In genomic region chr17:35866281-35866831, GRCm38 (mm10) we compare ENCODE assay signal across 8 mouse cellular contexts. TPM values are rescaled to one million over a fixed set of nuclear protein-coding genes. Genes with fewer than 3 reads are reported as not detected.
DNase-seq lines count a peak whose midpoint lies in the region; ATAC-seq and TF ChIP-seq lines count a peak whose summit lies in the region.

No protein-coding gene starts in this region.

- no peak for TF ChIP-seq CTCF in olfactory bulb, adult 2 months (IDR thresholded peaks at IDR 0.05; ENCODE audit: insufficient read depth, low read depth, low read length)

- H3K27me3 ChIP-seq in erythroblast, embryonic 14.5 days (ENCODE audit: control insufficient read depth) = peaks cover 82% of the 10 kb centered on the region
- no peaks in the 10 kb centered on the region for H3K27me3 ChIP-seq in forebrain, embryonic 15.5 days
- H3K27me3 ChIP-seq in hindbrain, embryonic 14.5 days (ENCODE audit: control insufficient read depth, insufficient read depth, low read length) = no peaks in the 10 kb centered on the region
- peaks cover 62% of the 10 kb centered on the region for H3K27me3 ChIP-seq in liver, embryonic 16.5 days (ENCODE audit: control insufficient read depth, insufficient read depth, low read depth, low read length)

- no peak for ATAC-seq in erythroblast, adult 5-6 weeks (replicated peaks; ENCODE audit: low FRiP score, poor library complexity, severe bottlenecking)
- ATAC-seq in forebrain, embryonic 15.5 days (replicated peaks) = peak; percentile 39
- peak; percentile 28; the same call in 1 of the 2 replicates for ATAC-seq in hindbrain, embryonic 14.5 days (ENCODE audit: low FRiP score)
- ATAC-seq in liver, embryonic 16.5 days (ENCODE audit: low read depth) = peak; percentile 10; the same call in 1 of the 2 replicates

- peaks cover 60% of the 10 kb centered on the region for H3K4me1 ChIP-seq in erythroblast, embryonic 14.5 days (ENCODE audit: control insufficient read depth)
- peaks cover 65% of the 10 kb centered on the region for H3K4me1 ChIP-seq in forebrain, embryonic 15.5 days
- H3K4me1 ChIP-seq in hindbrain, embryonic 14.5 days (replicated peaks; ENCODE audit: control insufficient read depth, insufficient read depth, low read length) = peaks cover 57% of the 10 kb centered on the region
- peaks cover 27% of the 10 kb centered on the region for H3K4me1 ChIP-seq in liver, embryonic 16.5 days (ENCODE audit: control insufficient read depth, low read depth, low read length)
- peaks cover 47% of the 10 kb centered on the region for H3K4me1 ChIP-seq in olfactory bulb, adult 2 months (ENCODE audit: control insufficient read depth, insufficient read depth, low read length)

- H3K27ac ChIP-seq in forebrain, embryonic 15.5 days (replicated peaks) = peak overlapping the region; percentile 97
- H3K27ac ChIP-seq in hindbrain, embryonic 14.5 days = peak overlapping the region; percentile 98
- peak overlapping the region; percentile 78 for H3K27ac ChIP-seq in liver, embryonic 16.5 days (ENCODE audit: low read length)
- H3K27ac ChIP-seq in olfactory bulb, adult 2 months (ENCODE audit: insufficient read depth, low read depth, low read length) = peak overlapping the region; percentile 75

- peak; percentile 70 for DNase-seq in ZHBTc4 (ENCODE audit: low read depth, low spot score)
- peak; percentile 46 for DNase-seq in hindbrain, embryonic 14.5 days (ENCODE audit: low spot score)
- peak; percentile 69 to 70 for DNase-seq in urinary bladder, postnatal 4 days (ENCODE audit: low spot score in 2 of 2)

- H3K4me2 ChIP-seq in forebrain, embryonic 15.5 days (replicated peaks) = peak overlapping the region; percentile 76
- H3K4me2 ChIP-seq in hindbrain, embryonic 14.5 days (replicated peaks) = peak overlapping the region; percentile 99
- H3K4me2 ChIP-seq in liver, embryonic 16.5 days (ENCODE audit: low read depth, low read length) = peak overlapping the region; percentile 79

- 0% methylated on average over 33 of the region's 38 CpGs for WGBS in forebrain, embryonic 15.5 days
- 0% methylated on average over 33 of the region's 38 CpGs for WGBS in hindbrain, embryonic 14.5 days
- 0% methylated on average over 37 of the region's 38 CpGs for WGBS in liver, embryonic 16.5 days (ENCODE audit: insufficient replicate concordance)
- under 1% methylated on average over 38 of the region's 38 CpGs for WGBS in olfactory bulb, adult 2 months

- peaks cover 18% of the 10 kb centered on the region for H3K36me3 ChIP-seq in erythroblast, embryonic 14.5 days (ENCODE audit: control insufficient read depth)
- H3K36me3 ChIP-seq in forebrain, embryonic 15.5 days = peaks cover 3% of the 10 kb centered on the region
- peaks cover 7% of the 10 kb centered on the region; the same call in 1 of the 2 replicates for H3K36me3 ChIP-seq in hindbrain, embryonic 14.5 days (replicated peaks; ENCODE audit: control insufficient read depth, insufficient read depth)
- peaks cover 3% of the 10 kb centered on the region; the same call in 1 of the 2 replicates for H3K36me3 ChIP-seq in liver, embryonic 16.5 days (ENCODE audit: control insufficient read depth, insufficient read depth)

- peaks cover 21% of the 10 kb centered on the region for H3K9me3 ChIP-seq in erythroblast, embryonic 14.5 days (ENCODE audit: control insufficient read depth, low read length)
- no peaks in the 10 kb centered on the region for H3K9me3 ChIP-seq in forebrain, embryonic 15.5 days
- no peaks in the 10 kb centered on the region for H3K9me3 ChIP-seq in hindbrain, embryonic 14.5 days (ENCODE audit: control insufficient read depth, low read length)
- peaks cover 2% of the 10 kb centered on the region; the same call in 1 of the 2 replicates for H3K9me3 ChIP-seq in liver, embryonic 16.5 days (replicated peaks; ENCODE audit: control insufficient read depth, low read length)

- H3K9ac ChIP-seq in forebrain, embryonic 15.5 days (replicated peaks) = peak overlapping the region; percentile 89
- peak overlapping the region; percentile 95 for H3K9ac ChIP-seq in hindbrain, embryonic 14.5 days
- H3K9ac ChIP-seq in liver, embryonic 16.5 days (ENCODE audit: low read depth, low read length) = peak overlapping the region; percentile 52

- no peak for TF ChIP-seq POLR2A in olfactory bulb, adult 2 months (IDR thresholded peaks at IDR 0.05; ENCODE audit: insufficient read depth, low read depth, low read length)

- H3K4me3 ChIP-seq in erythroblast, embryonic 14.5 days (replicated peaks) = peak overlapping the region; percentile 53
- peak overlapping the region; percentile 64 for H3K4me3 ChIP-seq in forebrain, embryonic 15.5 days
- peak overlapping the region; percentile 75 for H3K4me3 ChIP-seq in hindbrain, embryonic 14.5 days (replicated peaks; ENCODE audit: low read length)
- H3K4me3 ChIP-seq in liver, embryonic 16.5 days (ENCODE audit: low read depth, low read length) = peak overlapping the region; percentile 57
- peak overlapping the region; percentile 53 for H3K4me3 ChIP-seq in olfactory bulb, adult 2 months (ENCODE audit: insufficient read depth, low read depth, low read length)

RNA-seq across cellular contexts. Expression of gene Ppp1r18, which starts 1.0 kb away (rescaled TPM):
- 0.31 and 0.37 TPM in 2 replicates for polyA plus RNA-seq in erythroblast, embryonic 14.5 days (2012)
- 22.5 and 37.0 TPM in 2 replicates for total RNA-seq in erythroblast, adult 5-6 weeks (2015; ENCODE audit: low replicate concordance)
- 10.3 and 13.4 TPM in 2 replicates for total RNA-seq in erythroblast, adult 5-6 weeks (2017; ENCODE audit: low replicate concordance)
- polyA plus RNA-seq in forebrain, embryonic 15.5 days (2015; fragmentation: Nextera tagmentation; extraction: Ambion mirVana) = 20.8 and 21.9 TPM in 2 replicates
- polyA plus RNA-seq in hindbrain, embryonic 14.5 days (2014; fragmentation: Nextera tagmentation; extraction: Ambion mirVana) = 18.8 and 20.7 TPM in 2 replicates
- 10.5 and 14.2 TPM in 2 replicates for polyA plus RNA-seq in liver, embryonic 16.5 days (2015; fragmentation: Nextera tagmentation; extraction: Ambion mirVana)
- polyA plus RNA-seq in olfactory bulb, adult 2 months (2012; ENCODE audit: insufficient read depth, insufficient read length, low replicate concordance, missing spikeins) = not detected in 2 replicates

RNA-seq across cellular contexts. Expression of gene Nrm, which starts 5.2 kb away (rescaled TPM):
- polyA plus RNA-seq in erythroblast, embryonic 14.5 days (2012) = 1.7 and 2.8 TPM in 2 replicates
- 12.9 and 15.0 TPM in 2 replicates for total RNA-seq in erythroblast, adult 5-6 weeks (2015; ENCODE audit: low replicate concordance)
- 3.2 and 20.0 TPM in 2 replicates for total RNA-seq in erythroblast, adult 5-6 weeks (2017; ENCODE audit: low replicate concordance)
- 24.5 and 28.3 TPM in 2 replicates for polyA plus RNA-seq in forebrain, embryonic 15.5 days (2015; fragmentation: Nextera tagmentation; extraction: Ambion mirVana)
- 18.2 and 20.3 TPM in 2 replicates for polyA plus RNA-seq in hindbrain, embryonic 14.5 days (2014; fragmentation: Nextera tagmentation; extraction: Ambion mirVana)
- 20.7 and 21.1 TPM in 2 replicates for polyA plus RNA-seq in liver, embryonic 16.5 days (2015; fragmentation: Nextera tagmentation; extraction: Ambion mirVana)
- not detected in 2 replicates for polyA plus RNA-seq in olfactory bulb, adult 2 months (2012; ENCODE audit: insufficient read depth, insufficient read length, low replicate concordance, missing spikeins)

RNA-seq across cellular contexts. Expression of gene Dhx16, which starts 13.3 kb away (rescaled TPM):
- 5.0 and 5.2 TPM in 2 replicates for polyA plus RNA-seq in erythroblast, embryonic 14.5 days (2012)
- total RNA-seq in erythroblast, adult 5-6 weeks (2015; ENCODE audit: low replicate concordance) = 38.6 and 56.0 TPM in 2 replicates
- total RNA-seq in erythroblast, adult 5-6 weeks (2017; ENCODE audit: low replicate concordance) = 30.8 and 38.9 TPM in 2 replicates
- polyA plus RNA-seq in forebrain, embryonic 15.5 days (2015; fragmentation: Nextera tagmentation; extraction: Ambion mirVana) = 36.3 and 38.0 TPM in 2 replicates
- polyA plus RNA-seq in hindbrain, embryonic 14.5 days (2014; fragmentation: Nextera tagmentation; extraction: Ambion mirVana) = 25.8 and 29.0 TPM in 2 replicates
- 29.1 and 29.8 TPM in 2 replicates for polyA plus RNA-seq in liver, embryonic 16.5 days (2015; fragmentation: Nextera tagmentation; extraction: Ambion mirVana)
- polyA plus RNA-seq in olfactory bulb, adult 2 months (2012; ENCODE audit: insufficient read depth, insufficient read length, low replicate concordance, missing spikeins) = not detected in 2 replicates

RNA-seq across cellular contexts. Expression of gene Mdc1, which starts 25.0 kb away (rescaled TPM):
- 0.91 and 1.1 TPM in 2 replicates for polyA plus RNA-seq in erythroblast, embryonic 14.5 days (2012)
- total RNA-seq in erythroblast, adult 5-6 weeks (2015; ENCODE audit: low replicate concordance) = 20.4 and 30.9 TPM in 2 replicates
- 12.4 and 16.4 TPM in 2 replicates for total RNA-seq in erythroblast, adult 5-6 weeks (2017; ENCODE audit: low replicate concordance)
- 11.7 TPM in 2 replicates for polyA plus RNA-seq in forebrain, embryonic 15.5 days (2015; fragmentation: Nextera tagmentation; extraction: Ambion mirVana)
- polyA plus RNA-seq in hindbrain, embryonic 14.5 days (2014; fragmentation: Nextera tagmentation; extraction: Ambion mirVana) = 9.2 and 10.7 TPM in 2 replicates
- polyA plus RNA-seq in liver, embryonic 16.5 days (2015; fragmentation: Nextera tagmentation; extraction: Ambion mirVana) = 10.0 and 10.3 TPM in 2 replicates
- 41.3 TPM in 1 of 2 replicates, not detected in the other for polyA plus RNA-seq in olfactory bulb, adult 2 months (2012; ENCODE audit: insufficient read depth, insufficient read length, low replicate concordance, missing spikeins)

RNA-seq across cellular contexts. Expression of gene Tubb5, which starts 28.2 kb away (rescaled TPM):
- 56.9 and 99.3 TPM in 2 replicates for polyA plus RNA-seq in erythroblast, embryonic 14.5 days (2012)
- total RNA-seq in erythroblast, adult 5-6 weeks (2015; ENCODE audit: low replicate concordance) = 243 and 249 TPM in 2 replicates
- total RNA-seq in erythroblast, adult 5-6 weeks (2017; ENCODE audit: low replicate concordance) = 216 and 335 TPM in 2 replicates
- polyA plus RNA-seq in forebrain, embryonic 15.5 days (2015; fragmentation: Nextera tagmentation; extraction: Ambion mirVana) = 1,924 and 1,932 TPM in 2 replicates
- 1,664 and 1,709 TPM in 2 replicates for polyA plus RNA-seq in hindbrain, embryonic 14.5 days (2014; fragmentation: Nextera tagmentation; extraction: Ambion mirVana)
- polyA plus RNA-seq in liver, embryonic 16.5 days (2015; fragmentation: Nextera tagmentation; extraction: Ambion mirVana) = 328 and 345 TPM in 2 replicates
- polyA plus RNA-seq in olfactory bulb, adult 2 months (2012; ENCODE audit: insufficient read depth, insufficient read length, low replicate concordance, missing spikeins) = 228 and 580 TPM in 2 replicates
